Mouse (Mus musculus) liver, postnatal 0 days (tissue): ENCODE data around the gene Gm13276.
"Not testable (repeated sequence)": the region's sequence is repeated elsewhere in the genome, so short reads cannot be mapped to it uniquely, and the experiment has no call there.

ENCODE experiments used
- CTCF ChIP-seq: sonication (generic); IDR thresholded peaks from 2 replicates; pipeline ENCODE4 v1.5.1; 2016; ENCODE audit warnings: antibody characterized with exemption, low read depth
- EP300 ChIP-seq: IDR thresholded peaks from 2 replicates; pipeline ENCODE4 v1.6.1; 2016; ENCODE audit warnings: antibody characterized with exemption, low read depth, mild to moderate bottlenecking

GRCm38 (mm10) chr4:88782335-88782734 lies 3.2 kb upstream of the Gm13276 start:
- TF ChIP-seq CTCF = peak; percentile 26
- TF ChIP-seq EP300 = not testable (repeated sequence)
